Mouse (Mus musculus): ENCODE measurements around the gene Camk1. TPM values are rescaled to one million over a fixed set of nuclear protein-coding genes. Genes with fewer than 3 reads are reported as not detected.

Gene Camk1
- total and polyA plus RNA-seq, 2 experiments: 15.6 to 16.1 TPM

GRCm38 (mm10) chr6:113353696-113354095 lies 9.9 kb upstream of the Camk1 start:
- Histone ChIP-seq H3K27ac (replicated peaks; ENCODE audit: insufficient read depth, low read depth, low read length) (no peak overlapping the region), H3K36me3 (ENCODE audit: control insufficient read depth, insufficient read depth, low read length) (no peaks in the 10 kb centered on the region), H3K4me1 (ENCODE audit: control insufficient read depth, insufficient read depth, low read length) (peaks cover 1% of the 10 kb centered on the region; the same call in 1 of the 2 replicates), H3K4me3 (ENCODE audit: insufficient read depth, low read depth, low read length) (no peak overlapping the region), H3K27me3 (ENCODE audit: control insufficient read depth, insufficient read depth, low read length) (no peaks in the 10 kb centered on the region), H3K9ac (ENCODE audit: low read depth, low read length) (no peak overlapping the region), H3K79me2 (ENCODE audit: control insufficient read depth, insufficient read depth, low read length) (no peaks in the 10 kb centered on the region)
- DNase-seq (ENCODE audit: extremely low read depth, low read depth, low spot score): no peak
- TF ChIP-seq POLR2A (IDR thresholded peaks at IDR 0.05; ENCODE audit: extremely low read depth, insufficient read depth, low read length) (no peak), CTCF (IDR thresholded peaks at IDR 0.05; ENCODE audit: low read depth, low read length) (no peak)
- WGBS: 72% methylated on average over 3 of the region's 3 CpGs

DNA sequence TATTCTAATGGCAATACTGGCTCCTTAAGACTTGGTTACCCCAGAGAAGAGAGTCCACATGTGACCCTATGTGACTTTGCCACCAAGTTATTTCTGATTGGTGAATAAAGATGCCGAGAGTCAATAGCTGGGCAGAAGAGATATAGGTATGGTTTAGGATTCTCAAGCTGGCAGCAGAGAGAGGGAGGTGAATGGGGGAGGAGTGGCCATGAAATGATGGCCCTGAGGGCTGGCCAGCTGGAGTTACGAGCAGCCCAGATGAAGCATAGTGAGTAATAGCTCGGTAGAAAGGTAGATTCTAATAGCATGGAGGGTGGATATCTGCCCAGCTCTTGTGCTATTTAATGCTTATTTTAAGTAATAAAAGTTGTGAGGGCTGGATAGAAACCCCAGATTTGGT lies 9.0 kb upstream of the Camk1 start:
- no peak for DNase-seq (ENCODE audit: extremely low read depth, low read depth, low spot score)
- TF ChIP-seq CTCF (IDR thresholded peaks at IDR 0.05; ENCODE audit: low read depth, low read length) (no peak), POLR2A (IDR thresholded peaks at IDR 0.05; ENCODE audit: extremely low read depth, insufficient read depth, low read length) (no peak)
- WGBS: 80% methylated on average over 3 of the region's 3 CpGs

GRCm38 (mm10) chr6:113351653-113352052 lies 7.9 kb upstream of the Camk1 start:
- no peaks in the 10 kb centered on the region for H3K36me3 ChIP-seq (ENCODE audit: control insufficient read depth, insufficient read depth, low read length)
- H3K27me3 ChIP-seq (ENCODE audit: control insufficient read depth, insufficient read depth, low read length): no peaks in the 10 kb centered on the region
- peaks cover 1% of the 10 kb centered on the region; the same call in 1 of the 2 replicates for H3K4me1 ChIP-seq (ENCODE audit: control insufficient read depth, insufficient read depth, low read length)
- H3K27ac ChIP-seq (replicated peaks; ENCODE audit: insufficient read depth, low read depth, low read length): no peak overlapping the region; the same call in 1 of the 2 replicates
- 56% methylated on average over 10 of the region's 10 CpGs for WGBS
- H3K9ac ChIP-seq (ENCODE audit: low read depth, low read length): no peak overlapping the region
- H3K4me3 ChIP-seq (ENCODE audit: insufficient read depth, low read depth, low read length): no peak overlapping the region
- DNase-seq (ENCODE audit: extremely low read depth, low read depth, low spot score): no peak
- no peak for TF ChIP-seq CTCF (IDR thresholded peaks at IDR 0.05; ENCODE audit: low read depth, low read length)
- no peak for TF ChIP-seq POLR2A (IDR thresholded peaks at IDR 0.05; ENCODE audit: extremely low read depth, insufficient read depth, low read length)
- H3K79me2 ChIP-seq (ENCODE audit: control insufficient read depth, insufficient read depth, low read length): no peaks in the 10 kb centered on the region

More for the DNA sequence above, 9.0 kb upstream of the Camk1 start:
- no peak overlapping the region for H3K9ac ChIP-seq (ENCODE audit: low read depth, low read length)
- peaks cover 1% of the 10 kb centered on the region; the same call in 1 of the 2 replicates for H3K4me1 ChIP-seq (ENCODE audit: control insufficient read depth, insufficient read depth, low read length)
- H3K27ac ChIP-seq (replicated peaks; ENCODE audit: insufficient read depth, low read depth, low read length): no peak overlapping the region
- H3K4me3 ChIP-seq (ENCODE audit: insufficient read depth, low read depth, low read length): no peak overlapping the region
- H3K36me3 ChIP-seq (ENCODE audit: control insufficient read depth, insufficient read depth, low read length): no peaks in the 10 kb centered on the region
- no peaks in the 10 kb centered on the region for H3K79me2 ChIP-seq (ENCODE audit: control insufficient read depth, insufficient read depth, low read length)
- no peaks in the 10 kb centered on the region for H3K27me3 ChIP-seq (ENCODE audit: control insufficient read depth, insufficient read depth, low read length)

- no peak overlapping the region for H3K9ac ChIP-seq (ENCODE audit: low read depth, low read length)
- 52% methylated on average over 1 of the region's 1 CpGs for WGBS
- TF ChIP-seq CTCF (IDR thresholded peaks at IDR 0.05; ENCODE audit: low read depth, low read length): no peak
- TF ChIP-seq POLR2A (IDR thresholded peaks at IDR 0.05; ENCODE audit: extremely low read depth, insufficient read depth, low read length): no peak
- H3K36me3 ChIP-seq (ENCODE audit: control insufficient read depth, insufficient read depth, low read length): no peaks in the 10 kb centered on the region
- H3K4me1 ChIP-seq (ENCODE audit: control insufficient read depth, insufficient read depth, low read length): peaks cover 1% of the 10 kb centered on the region; the same call in 1 of the 2 replicates
- no peak overlapping the region for H3K27ac ChIP-seq (replicated peaks; ENCODE audit: insufficient read depth, low read depth, low read length)
- no peak for DNase-seq (ENCODE audit: extremely low read depth, low read depth, low spot score)
- no peaks in the 10 kb centered on the region for H3K79me2 ChIP-seq (ENCODE audit: control insufficient read depth, insufficient read depth, low read length)
- H3K27me3 ChIP-seq (ENCODE audit: control insufficient read depth, insufficient read depth, low read length): no peaks in the 10 kb centered on the region
- no peak overlapping the region for H3K4me3 ChIP-seq (ENCODE audit: insufficient read depth, low read depth, low read length)
These were observed 7.4 kb upstream of the Camk1 start for GRCm38 (mm10) chr6:113351161-113351560.

DNA sequence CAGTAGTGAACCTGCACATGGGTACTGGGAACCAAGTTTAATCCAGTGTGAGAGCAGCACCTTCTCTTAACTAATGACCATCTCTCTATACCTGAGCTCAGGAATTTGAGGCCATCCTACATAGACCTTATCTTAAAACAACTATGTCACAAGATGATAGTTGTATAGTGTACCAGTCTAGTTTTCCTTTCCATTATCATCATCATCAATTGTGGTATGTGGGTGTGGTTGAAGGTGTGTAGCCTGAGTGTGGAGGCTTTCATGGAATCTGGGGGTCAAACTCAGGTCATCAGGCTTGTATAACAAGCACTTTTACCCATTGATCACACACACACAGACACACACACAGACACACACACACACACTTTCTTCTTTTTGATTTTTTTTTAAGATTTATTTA lies 6.8 kb upstream of the Camk1 start:
- Histone ChIP-seq H3K27ac (replicated peaks; ENCODE audit: insufficient read depth, low read depth, low read length) (no peak overlapping the region), H3K36me3 (ENCODE audit: control insufficient read depth, insufficient read depth, low read length) (no peaks in the 10 kb centered on the region), H3K4me1 (ENCODE audit: control insufficient read depth, insufficient read depth, low read length) (peaks cover 1% of the 10 kb centered on the region; the same call in 1 of the 2 replicates), H3K4me3 (ENCODE audit: insufficient read depth, low read depth, low read length) (no peak overlapping the region), H3K79me2 (ENCODE audit: control insufficient read depth, insufficient read depth, low read length) (no peaks in the 10 kb centered on the region), H3K27me3 (ENCODE audit: control insufficient read depth, insufficient read depth, low read length) (no peaks in the 10 kb centered on the region), H3K9ac (ENCODE audit: low read depth, low read length) (no peak overlapping the region)
- TF ChIP-seq CTCF (IDR thresholded peaks at IDR 0.05; ENCODE audit: low read depth, low read length): no peak
- no peak for TF ChIP-seq POLR2A (IDR thresholded peaks at IDR 0.05; ENCODE audit: extremely low read depth, insufficient read depth, low read length)
- DNase-seq (ENCODE audit: extremely low read depth, low read depth, low spot score): no peak

- Histone ChIP-seq H3K27ac (replicated peaks; ENCODE audit: insufficient read depth, low read depth, low read length) (no peak overlapping the region), H3K9ac (ENCODE audit: low read depth, low read length) (no peak overlapping the region), H3K36me3 (ENCODE audit: control insufficient read depth, insufficient read depth, low read length) (no peaks in the 10 kb centered on the region), H3K79me2 (ENCODE audit: control insufficient read depth, insufficient read depth, low read length) (no peaks in the 10 kb centered on the region), H3K27me3 (ENCODE audit: control insufficient read depth, insufficient read depth, low read length) (no peaks in the 10 kb centered on the region), H3K4me3 (ENCODE audit: insufficient read depth, low read depth, low read length) (no peak overlapping the region), H3K4me1 (ENCODE audit: control insufficient read depth, insufficient read depth, low read length) (peaks cover 5% of the 10 kb centered on the region)
- no peak for TF ChIP-seq POLR2A (IDR thresholded peaks at IDR 0.05; ENCODE audit: extremely low read depth, insufficient read depth, low read length)
- no peak for TF ChIP-seq CTCF (IDR thresholded peaks at IDR 0.05; ENCODE audit: low read depth, low read length)
- no peak for DNase-seq (ENCODE audit: extremely low read depth, low read depth, low spot score)
- WGBS: 74% methylated on average over 4 of the region's 4 CpGs
These were observed 3.1 kb upstream of the Camk1 start for GRCm38 (mm10) chr6:113346897-113347296.

All from liver, adult 2 months (tissue).